Mouse (Mus musculus): ENCODE measurements around the gene Lmo1. TPM values are rescaled to one million over a fixed set of nuclear protein-coding genes. Genes with fewer than 3 reads are reported as not detected.

Lmo1 gene
- 8.9 and 9.0 TPM in 2 replicates for polyA plus RNA-seq (2015; fragmentation: Nextera tagmentation; extraction: Ambion mirVana)

DNA sequence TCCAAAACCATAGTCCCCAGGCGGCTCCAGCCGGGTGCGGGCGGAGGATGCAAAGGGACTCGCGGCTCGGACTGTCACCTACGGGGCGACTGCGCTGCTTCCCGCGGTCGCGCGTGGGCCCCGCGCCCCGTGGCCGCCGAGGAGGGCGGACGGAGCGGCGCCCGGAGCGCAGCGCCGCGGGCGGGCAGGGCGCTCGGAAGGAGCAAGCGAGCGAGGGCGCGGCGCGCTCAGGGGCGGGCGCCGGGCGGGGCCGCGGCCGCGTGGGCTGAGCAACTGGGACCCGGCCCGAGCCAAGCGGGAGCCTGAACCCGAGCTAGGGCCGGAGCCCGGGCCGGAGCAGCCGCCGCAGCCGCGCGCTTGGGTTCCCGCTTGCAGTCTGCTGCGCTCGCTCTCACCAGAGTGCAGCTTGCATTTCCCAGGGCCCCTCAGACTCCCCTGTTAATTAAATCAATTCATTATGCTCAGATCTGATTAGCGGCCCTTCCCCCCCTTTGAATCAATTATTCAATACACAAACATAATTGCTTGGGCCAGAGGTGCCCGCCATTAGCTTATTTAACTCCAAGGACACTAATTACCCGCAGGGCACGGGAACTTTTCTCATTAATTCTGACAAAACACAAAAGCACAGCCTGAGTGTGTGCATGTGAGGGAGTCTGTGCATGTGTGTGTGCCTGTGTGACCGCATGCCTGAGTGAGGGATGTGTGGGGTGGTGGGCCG, at the start of gene Lmo1:
TSS of gene Lmo1 (minus strand) at position 259 of the 721 bp plus-strand sequence.
- WGBS = under 1% methylated on average over 53 of the region's 67 CpGs

DNA sequence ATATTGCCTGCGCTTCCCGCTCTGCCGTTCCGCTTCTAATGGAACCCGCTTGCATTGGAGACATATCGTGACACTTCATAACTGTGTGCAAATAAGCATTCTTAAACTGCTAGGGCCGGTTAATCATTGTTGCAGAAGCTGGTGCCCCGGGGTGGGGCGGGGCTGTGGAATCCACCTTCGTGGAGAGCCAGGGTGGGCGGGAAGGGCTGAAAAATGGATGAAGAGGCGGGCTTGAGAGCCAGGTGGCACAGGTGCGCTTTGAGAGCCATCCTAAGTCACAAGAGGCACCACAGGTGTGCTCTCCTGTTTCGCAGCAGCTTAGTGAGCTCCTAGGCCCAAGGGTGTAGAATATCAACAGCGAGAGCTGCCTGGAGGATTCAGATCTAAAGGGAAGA, 46.7 kb upstream of the Lmo1 start:
- no peak overlapping the region for H3K4me2 ChIP-seq
- H3K36me3 ChIP-seq = no peaks in the 10 kb centered on the region
- H3K27me3 ChIP-seq = no peaks in the 10 kb centered on the region
- H3K9me3 ChIP-seq (replicated peaks) = no peaks in the 10 kb centered on the region
- peaks cover 16% of the 10 kb centered on the region; the same call in 1 of the 2 replicates for H3K4me1 ChIP-seq
- no peak overlapping the region for H3K9ac ChIP-seq
- H3K4me3 ChIP-seq (replicated peaks) = no peak overlapping the region
- 66% methylated on average over 15 of the region's 15 CpGs for WGBS
- no peak for ATAC-seq (replicated peaks; ENCODE audit: low FRiP score)
- H3K27ac ChIP-seq = no peak overlapping the region

More for the DNA sequence above, at the start of gene Lmo1:
- peak within 1 kb of the TSS; percentile 63 for H3K4me3 ChIP-seq (replicated peaks)
- H3K9ac ChIP-seq = peak within 1 kb of the TSS; percentile 49
- H3K27me3 ChIP-seq = peaks cover 72% of the 10 kb centered on the region
- H3K4me1 ChIP-seq = peaks cover 25% of the 10 kb centered on the region
- H3K9me3 ChIP-seq (replicated peaks) = no peaks in the 10 kb centered on the region
- H3K27ac ChIP-seq = no peak within 1 kb of the TSS
- peak within 1 kb of the TSS; percentile 98 for H3K4me2 ChIP-seq
- peak; percentile 77 for ATAC-seq (replicated peaks; ENCODE audit: low FRiP score)
- no peaks in the 10 kb centered on the region for H3K36me3 ChIP-seq

DNA sequence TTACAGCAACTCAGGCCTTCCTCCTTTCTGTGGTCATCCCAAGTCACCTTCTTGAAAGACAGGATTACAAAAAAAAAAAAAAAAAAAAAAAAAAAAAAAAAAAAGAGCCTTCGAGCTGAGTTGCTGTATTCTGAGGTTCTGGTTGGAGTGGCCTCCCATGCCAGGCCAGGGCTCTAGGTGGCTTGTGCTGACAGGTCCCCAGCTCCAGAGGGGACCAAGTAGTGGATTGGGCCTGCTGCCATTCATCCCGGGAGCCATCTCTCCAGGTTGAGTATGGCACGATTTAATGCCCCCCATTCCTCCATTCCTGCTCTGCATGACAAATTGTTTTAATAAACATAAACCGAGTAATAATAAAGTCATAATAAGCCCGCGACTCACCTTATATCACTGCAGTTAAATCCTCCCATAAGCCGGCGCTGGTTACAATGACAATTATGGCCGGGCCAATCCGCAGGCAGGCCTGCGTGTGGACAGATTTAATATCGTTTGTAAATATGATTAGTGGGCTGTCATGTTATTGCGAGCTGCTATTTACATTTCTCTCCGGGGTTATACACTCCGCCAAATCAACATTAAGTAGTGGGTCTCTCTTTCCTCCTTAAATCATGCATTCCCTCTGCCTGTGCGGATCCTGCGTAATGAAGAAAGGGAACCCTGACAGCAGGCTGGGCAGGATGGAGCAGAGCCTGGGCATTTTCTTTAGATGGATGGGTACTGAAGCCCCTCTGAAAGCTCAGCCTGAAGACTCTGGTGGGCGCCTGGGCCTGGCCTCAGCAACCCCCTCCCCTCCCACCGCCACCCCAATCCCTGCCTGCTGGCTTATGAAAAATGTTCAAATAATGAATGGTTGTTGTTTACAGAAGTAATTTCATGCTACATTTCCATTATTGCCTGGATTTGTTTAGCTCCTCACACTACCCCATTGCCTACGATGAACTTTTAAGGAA, 46.0 kb upstream of the Lmo1 start:
- Histone ChIP-seq H3K4me3 (replicated peaks) (no peak overlapping the region), H3K9ac (no peak overlapping the region), H3K4me1 (peaks cover 16% of the 10 kb centered on the region; the same call in 1 of the 2 replicates), H3K27ac (no peak overlapping the region), H3K27me3 (no peaks in the 10 kb centered on the region), H3K4me2 (no peak overlapping the region), H3K36me3 (no peaks in the 10 kb centered on the region), H3K9me3 (replicated peaks) (no peaks in the 10 kb centered on the region)
- no peak; the same call in 1 of the 2 replicates for ATAC-seq (replicated peaks; ENCODE audit: low FRiP score)
- WGBS = 65% methylated on average over 20 of the region's 20 CpGs

DNA sequence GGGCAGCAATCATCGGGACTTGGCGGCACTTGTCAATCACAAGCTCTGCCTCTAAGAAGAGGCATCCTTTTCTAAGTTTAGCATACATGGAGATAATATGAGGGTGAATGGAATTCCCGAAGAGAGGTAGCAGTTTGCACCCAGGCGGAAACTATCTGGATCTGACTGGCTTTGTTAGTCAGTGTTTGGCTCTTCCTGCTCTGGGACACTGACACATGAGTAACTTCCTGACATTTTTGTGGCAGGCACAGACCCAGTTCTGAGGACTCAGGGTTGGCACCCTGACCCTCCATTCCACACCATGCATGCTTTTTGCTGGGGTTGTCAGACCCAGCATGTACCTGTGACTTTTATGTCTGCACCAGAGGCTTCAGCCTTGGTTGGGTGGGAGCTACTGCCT, 45.0 kb upstream of the Lmo1 start:
- Histone ChIP-seq H3K4me2 (no peak overlapping the region), H3K4me3 (replicated peaks) (no peak overlapping the region), H3K4me1 (peaks cover 16% of the 10 kb centered on the region; the same call in 1 of the 2 replicates), H3K9me3 (replicated peaks) (no peaks in the 10 kb centered on the region), H3K36me3 (no peaks in the 10 kb centered on the region), H3K27ac (no peak overlapping the region), H3K9ac (no peak overlapping the region), H3K27me3 (no peaks in the 10 kb centered on the region)
- ATAC-seq (replicated peaks; ENCODE audit: low FRiP score) = no peak
- 77% methylated on average over 4 of the region's 4 CpGs for WGBS

DNA sequence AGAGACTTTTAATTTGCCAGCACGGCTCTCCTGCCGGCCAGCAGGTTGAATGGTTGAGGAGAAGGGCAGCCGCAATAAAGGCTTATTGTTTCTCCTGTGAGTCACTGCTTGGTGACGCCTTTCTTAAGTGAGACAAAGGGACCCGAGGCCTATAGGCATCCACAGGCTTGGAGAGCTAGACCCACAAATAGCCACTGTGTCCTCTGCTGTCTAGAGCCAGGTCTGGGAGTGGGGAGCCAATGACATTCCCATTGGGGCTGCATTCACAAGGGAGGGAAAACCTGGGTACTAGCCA, 43.9 kb upstream of the Lmo1 start:
- H3K9me3 ChIP-seq (replicated peaks) = no peaks in the 10 kb centered on the region
- 30% methylated on average over 5 of the region's 5 CpGs for WGBS

DNA sequence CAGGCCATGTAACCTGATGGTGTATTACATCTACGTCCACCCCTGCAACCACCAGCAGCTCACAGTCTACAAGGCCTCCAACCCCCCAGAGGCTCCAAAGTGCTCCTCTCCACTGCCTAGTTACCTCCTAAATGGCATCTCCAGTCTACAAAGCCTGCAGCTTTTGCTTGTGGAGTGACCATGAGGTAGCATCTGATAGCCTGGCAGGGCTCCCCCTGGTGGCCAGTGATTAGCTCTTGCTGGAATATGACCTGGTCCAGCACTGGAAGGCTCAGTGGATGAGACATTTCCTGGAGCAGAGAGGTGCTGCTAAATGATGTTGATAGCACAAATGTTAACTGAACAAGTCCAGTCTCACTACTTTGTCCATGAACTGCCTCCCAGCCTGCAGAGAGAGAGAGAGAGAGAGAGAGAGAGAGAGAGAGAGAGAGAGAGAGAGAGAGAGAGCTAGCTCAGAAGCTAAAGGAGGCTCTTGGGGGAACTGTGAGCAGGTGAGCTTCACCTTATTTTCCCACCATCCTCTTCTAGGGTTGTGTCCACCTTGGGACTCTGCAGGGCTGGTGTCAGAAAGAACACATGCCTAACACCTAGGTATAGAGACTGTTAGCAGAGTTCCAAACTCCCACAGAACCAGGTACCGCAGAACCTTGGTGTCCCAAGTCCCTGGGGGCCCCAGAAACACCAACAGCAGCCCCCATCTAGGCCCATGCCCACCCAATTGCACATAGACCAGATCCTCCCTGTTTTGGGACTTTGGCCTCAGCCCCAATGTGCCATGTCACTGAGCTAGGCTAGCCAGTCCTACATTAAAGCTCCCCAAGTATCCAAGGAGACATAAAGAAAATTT, 43.3 kb upstream of the Lmo1 start:
- Histone ChIP-seq H3K9me3 (replicated peaks) (no peaks in the 10 kb centered on the region), H3K9ac (no peak overlapping the region), H3K4me2 (no peak overlapping the region), H3K4me3 (replicated peaks) (no peak overlapping the region), H3K4me1 (peaks cover 16% of the 10 kb centered on the region; the same call in 1 of the 2 replicates), H3K36me3 (no peaks in the 10 kb centered on the region), H3K27me3 (no peaks in the 10 kb centered on the region), H3K27ac (no peak overlapping the region)
- ATAC-seq (replicated peaks; ENCODE audit: low FRiP score) = peak; percentile 70; the same call in 1 of the 2 replicates
- 92% methylated on average over 2 of the region's 2 CpGs for WGBS

More for the DNA sequence above, 43.9 kb upstream of the Lmo1 start:
- H3K27me3 ChIP-seq = no peaks in the 10 kb centered on the region
- no peak overlapping the region for H3K4me3 ChIP-seq (replicated peaks)
- H3K27ac ChIP-seq = no peak overlapping the region
- no peak overlapping the region for H3K9ac ChIP-seq
- peaks cover 16% of the 10 kb centered on the region; the same call in 1 of the 2 replicates for H3K4me1 ChIP-seq
- no peak overlapping the region for H3K4me2 ChIP-seq
- no peaks in the 10 kb centered on the region for H3K36me3 ChIP-seq
- peak; percentile 30; the same call in 1 of the 2 replicates for ATAC-seq (replicated peaks; ENCODE audit: low FRiP score)

DNA sequence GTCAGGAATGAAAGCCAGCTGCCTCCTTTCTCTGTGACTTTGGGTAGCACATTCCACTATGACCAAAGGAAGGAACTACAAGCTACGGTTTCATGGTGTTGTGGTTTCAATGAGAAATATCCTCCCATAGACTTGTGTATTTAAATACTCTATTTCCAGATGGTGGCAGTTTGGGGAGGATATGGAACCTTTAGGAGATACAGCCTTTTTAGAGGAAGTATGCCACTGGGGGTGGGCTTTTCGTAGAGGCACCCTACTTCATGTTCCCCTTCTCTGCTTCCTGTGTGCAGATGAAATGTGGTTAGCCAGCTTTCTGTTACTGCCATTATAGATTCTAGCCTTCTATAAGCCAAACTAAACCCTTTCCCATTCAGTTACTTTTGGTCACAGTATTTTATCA, 34.8 kb upstream of the Lmo1 start:
- WGBS = 68% methylated on average over 2 of the region's 2 CpGs
- H3K27ac ChIP-seq = no peak overlapping the region
- H3K4me1 ChIP-seq = no peaks in the 10 kb centered on the region
- H3K9me3 ChIP-seq (replicated peaks) = no peaks in the 10 kb centered on the region
- H3K4me2 ChIP-seq = no peak overlapping the region
- no peaks in the 10 kb centered on the region for H3K27me3 ChIP-seq
- no peak overlapping the region for H3K4me3 ChIP-seq (replicated peaks)
- H3K9ac ChIP-seq = no peak overlapping the region
- no peaks in the 10 kb centered on the region for H3K36me3 ChIP-seq
- ATAC-seq (replicated peaks; ENCODE audit: low FRiP score) = no peak

DNA sequence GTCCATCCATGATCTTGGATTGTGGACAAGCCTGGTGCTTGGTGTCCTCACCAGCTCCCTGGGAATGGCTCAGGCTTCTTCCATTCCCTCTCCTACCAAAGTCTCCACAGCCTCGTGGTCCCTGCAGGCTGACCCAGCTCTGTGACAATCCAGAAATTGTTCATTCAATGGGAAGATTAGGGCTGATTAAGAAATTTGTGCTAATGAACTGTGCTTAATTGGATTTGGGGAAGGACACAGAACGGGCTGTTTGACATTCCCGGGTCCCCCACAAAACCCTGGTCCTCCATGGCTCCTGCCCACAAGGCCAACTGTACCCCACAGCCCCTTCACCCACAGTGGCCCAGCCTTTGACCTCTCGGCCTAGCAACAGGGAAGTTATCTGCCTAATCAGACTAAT, 32.8 kb upstream of the Lmo1 start:
- H3K9ac ChIP-seq = no peak overlapping the region
- H3K4me2 ChIP-seq = no peak overlapping the region
- WGBS = 85% methylated on average over 4 of the region's 4 CpGs
- H3K4me1 ChIP-seq = 0 out of 2 replicates have a peak, but pooled peaks cover 4% of the 10 kb centered on the region
- no peak overlapping the region for H3K4me3 ChIP-seq (replicated peaks)
- no peaks in the 10 kb centered on the region for H3K27me3 ChIP-seq
- H3K9me3 ChIP-seq (replicated peaks) = no peaks in the 10 kb centered on the region
- ATAC-seq (replicated peaks; ENCODE audit: low FRiP score) = no peak
- no peaks in the 10 kb centered on the region for H3K36me3 ChIP-seq
- no peak overlapping the region for H3K27ac ChIP-seq

DNA sequence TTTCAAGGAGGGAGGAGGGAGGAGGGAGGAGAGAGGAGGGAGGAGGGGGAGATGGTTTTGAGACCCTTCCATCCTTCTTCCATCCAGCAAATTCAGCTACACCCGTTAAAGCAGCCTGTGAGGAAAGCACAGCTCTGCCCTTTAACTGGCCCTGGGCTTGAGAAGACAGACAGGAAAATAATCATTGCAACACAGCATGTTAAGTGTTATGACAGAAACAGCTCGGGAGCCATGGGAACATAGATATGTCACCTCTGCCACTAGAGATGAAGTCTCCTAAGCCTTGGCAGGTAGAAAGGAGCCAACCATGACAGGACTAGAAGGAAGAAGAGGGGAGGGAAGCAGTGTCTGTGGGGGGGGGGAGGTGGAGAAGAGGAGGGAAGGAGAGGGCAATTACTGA, 31.4 kb upstream of the Lmo1 start:
- Histone ChIP-seq H3K36me3 (no peaks in the 10 kb centered on the region), H3K27me3 (no peaks in the 10 kb centered on the region), H3K4me2 (no peak overlapping the region), H3K27ac (no peak overlapping the region), H3K4me3 (replicated peaks) (no peak overlapping the region), H3K4me1 (peaks cover 8% of the 10 kb centered on the region; the same call in 1 of the 2 replicates), H3K9ac (no peak overlapping the region), H3K9me3 (replicated peaks) (no peaks in the 10 kb centered on the region)
- ATAC-seq (replicated peaks; ENCODE audit: low FRiP score) = no peak
- 57% methylated on average over 2 of the region's 2 CpGs for WGBS

DNA sequence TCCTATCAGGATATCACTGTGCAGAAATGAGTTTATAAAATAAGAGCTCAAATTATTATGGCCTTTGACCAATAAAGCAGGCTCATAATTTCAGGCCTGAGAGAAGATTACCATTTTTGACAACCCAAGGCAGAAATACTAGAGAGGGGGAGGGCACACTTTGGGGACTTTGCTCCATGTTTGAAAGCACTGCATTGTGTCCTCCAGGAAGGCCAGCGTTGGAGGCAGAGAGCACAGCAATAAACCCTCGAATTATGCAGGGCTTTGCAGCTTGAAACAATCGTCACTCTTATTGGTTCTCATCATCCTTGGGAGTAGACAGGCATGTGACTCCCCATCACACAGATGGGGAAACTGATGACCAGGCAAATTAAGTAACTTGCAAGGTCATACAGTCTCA, 28.1 kb upstream of the Lmo1 start:
- H3K9me3 ChIP-seq (replicated peaks) = no peaks in the 10 kb centered on the region
- no peaks in the 10 kb centered on the region; the same call in 1 of the 2 replicates for H3K27me3 ChIP-seq
- no peak; the same call in 1 of the 2 replicates for ATAC-seq (replicated peaks; ENCODE audit: low FRiP score)
- H3K4me1 ChIP-seq = peaks cover 8% of the 10 kb centered on the region; the same call in 1 of the 2 replicates
- H3K36me3 ChIP-seq = no peaks in the 10 kb centered on the region
- 35% methylated on average over 3 of the region's 3 CpGs for WGBS
- H3K4me2 ChIP-seq = no peak overlapping the region
- H3K27ac ChIP-seq = no peak overlapping the region
- H3K9ac ChIP-seq = no peak overlapping the region
- no peak overlapping the region for H3K4me3 ChIP-seq (replicated peaks)

DNA sequence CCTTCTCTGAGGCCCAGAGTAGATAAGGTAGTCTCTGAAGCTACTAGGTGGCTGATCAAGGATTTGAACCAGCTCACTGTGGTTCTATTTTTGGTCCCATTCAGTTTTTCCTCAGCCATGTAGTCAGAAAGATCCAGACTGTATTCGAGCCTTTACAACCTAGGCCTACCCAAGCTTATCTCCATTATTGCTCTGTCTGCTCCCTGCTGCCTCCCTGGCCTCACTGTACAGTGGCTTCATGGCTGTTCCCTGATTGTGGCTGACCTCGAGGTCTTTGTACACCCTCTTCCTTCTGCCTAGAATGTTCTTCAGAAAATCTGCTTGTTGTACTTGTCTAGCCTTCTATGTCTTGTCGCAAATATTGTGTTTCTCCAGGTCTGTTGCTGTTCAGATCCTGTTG, 25.6 kb upstream of the Lmo1 start:
- no peak overlapping the region for H3K4me2 ChIP-seq
- no peak for ATAC-seq (replicated peaks; ENCODE audit: low FRiP score)
- peaks cover 26% of the 10 kb centered on the region for H3K4me1 ChIP-seq
- no peaks in the 10 kb centered on the region for H3K36me3 ChIP-seq
- WGBS = 76% methylated on average over 3 of the region's 3 CpGs
- no peak overlapping the region for H3K4me3 ChIP-seq (replicated peaks)
- peaks cover under 1% of the 10 kb centered on the region; the same call in 1 of the 2 replicates for H3K27me3 ChIP-seq
- no peaks in the 10 kb centered on the region for H3K9me3 ChIP-seq (replicated peaks)
- no peak overlapping the region for H3K9ac ChIP-seq
- no peak overlapping the region for H3K27ac ChIP-seq

All from kidney, embryonic 15.5 days (tissue).